Mouse (Mus musculus) testis, postnatal 14 days (tissue): ENCODE results near the gene Naa50.
A peak's percentile ranks its signal among the peaks of the same experiment; 100 is the strongest.

Source experiments
- DNase-seq: peaks from one replicate; pipeline ENCODE4 v3.0.0; 2021; ENCODE audit warnings: low spot score

Gene Naa50

DNA sequence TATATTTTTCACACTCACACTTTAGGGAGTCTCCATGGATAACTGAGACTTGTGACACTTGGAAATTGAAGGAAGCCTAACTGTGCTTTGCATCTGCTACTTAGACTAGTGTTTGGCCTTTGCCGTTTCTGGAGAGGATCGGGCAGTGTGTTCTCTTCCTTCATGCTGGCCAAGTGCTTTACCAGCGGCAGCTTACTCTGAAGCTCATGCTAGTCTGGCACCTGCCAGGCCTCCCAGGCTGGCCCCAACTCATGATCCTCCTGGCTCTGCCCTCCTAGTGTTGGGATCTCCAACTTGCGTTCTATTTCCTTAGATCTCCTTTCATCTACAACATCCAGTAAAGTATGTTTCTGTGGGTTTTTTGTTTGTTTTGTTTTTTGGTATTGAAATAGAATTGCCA, 60.5 kb downstream of the Naa50 start:
- DNase-seq = no peak

DNA sequence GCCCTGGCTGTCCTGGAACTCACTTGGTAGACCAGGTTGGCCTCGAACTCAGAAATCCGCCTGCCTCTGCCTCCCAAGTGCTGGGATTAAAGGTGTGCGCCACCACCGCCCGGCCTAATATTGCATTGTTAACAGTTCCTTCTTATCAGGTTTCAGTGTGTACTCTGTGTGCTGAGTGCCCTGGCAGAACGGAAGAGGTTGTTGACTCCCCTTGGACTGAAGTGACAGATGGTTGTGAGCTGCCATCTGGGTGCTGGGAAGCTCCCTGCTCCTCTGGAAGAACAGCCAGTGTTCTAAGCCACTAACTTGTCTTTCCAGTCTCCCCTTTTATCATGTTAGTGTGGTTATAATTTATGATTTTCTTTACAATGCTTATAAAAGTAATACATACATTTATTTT, 64.7 kb downstream of the Naa50 start:
- peak; percentile 9 for DNase-seq

DNA sequence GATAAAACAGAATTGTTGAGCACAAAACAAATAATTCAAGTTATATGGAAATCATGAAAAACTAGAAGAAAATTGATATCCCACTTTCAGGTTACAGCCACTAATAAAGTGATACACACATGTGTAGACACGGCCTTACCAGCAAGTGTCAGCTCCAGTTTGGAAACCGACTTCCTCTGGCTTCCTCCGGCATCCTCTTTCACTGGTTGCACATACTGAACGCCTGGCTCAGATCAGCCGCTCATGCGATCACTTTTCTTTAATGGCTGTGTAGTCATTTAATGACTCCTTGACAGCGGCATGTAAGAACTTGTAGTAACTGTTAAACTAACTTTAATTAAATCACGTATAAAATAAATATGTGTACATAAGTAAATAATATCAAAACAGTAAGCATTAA, 66.3 kb downstream of the Naa50 start:
- DNase-seq = no peak

DNA sequence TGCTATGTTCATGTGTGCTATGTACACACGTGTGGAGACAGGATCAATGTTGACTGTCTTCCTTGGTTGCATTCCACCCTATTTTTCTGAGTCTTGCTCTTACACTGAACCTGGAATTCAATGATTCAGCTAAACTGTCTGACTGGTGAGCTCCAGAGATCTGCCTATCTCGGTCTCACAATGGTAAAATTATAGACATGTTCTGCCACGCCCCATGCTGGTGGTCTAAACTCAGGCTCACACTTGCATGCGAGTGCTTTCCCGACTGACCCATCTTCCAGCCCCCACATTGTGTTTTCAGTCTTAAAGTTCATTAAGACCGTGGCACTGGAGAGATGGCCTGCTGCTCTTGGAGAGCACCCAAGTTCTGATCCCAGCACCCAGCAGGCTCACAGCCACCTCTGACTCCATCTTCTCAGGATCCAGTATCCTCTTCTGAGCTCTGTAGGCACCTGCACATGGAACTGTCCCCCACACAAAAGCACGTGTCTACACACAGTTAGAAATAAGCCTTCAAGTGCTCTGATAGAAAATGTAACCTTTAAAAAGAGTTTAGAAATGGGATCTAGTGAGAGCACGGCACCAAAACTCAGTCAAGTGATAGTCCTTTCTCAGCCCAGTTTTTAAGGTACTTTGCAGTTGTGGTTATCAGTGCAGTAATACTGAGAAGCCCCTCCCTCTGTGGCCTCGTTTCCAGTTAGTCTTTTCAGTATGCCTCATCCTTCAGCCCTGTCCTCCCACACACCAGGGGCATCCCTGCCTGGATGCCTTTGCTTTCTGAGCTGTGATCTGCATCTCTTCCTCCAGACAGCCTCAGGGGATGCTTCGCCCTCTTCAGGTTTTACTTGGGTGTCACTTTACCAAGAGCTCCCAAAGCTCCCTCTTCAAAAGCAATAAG, 70.8 kb downstream of the Naa50 start:
- DNase-seq = no peak

DNA sequence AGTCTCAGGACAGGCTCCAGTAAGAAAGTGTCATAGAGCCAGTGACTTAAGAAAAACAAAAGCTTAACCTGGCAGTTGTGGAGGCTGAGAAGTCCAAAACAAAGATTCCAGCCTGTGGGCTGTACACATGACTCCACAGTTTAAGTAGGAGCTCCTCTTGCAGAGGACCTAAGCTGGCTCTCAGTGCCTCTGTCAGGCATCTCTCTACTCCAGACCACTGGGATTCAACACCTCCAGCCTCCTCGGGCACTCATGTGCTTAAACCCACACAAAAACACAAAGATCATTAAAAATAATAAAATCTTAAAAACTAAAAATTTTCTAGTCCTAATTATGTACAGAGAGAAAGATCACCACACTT, 71.4 kb downstream of the Naa50 start:
- DNase-seq = no peak

DNA sequence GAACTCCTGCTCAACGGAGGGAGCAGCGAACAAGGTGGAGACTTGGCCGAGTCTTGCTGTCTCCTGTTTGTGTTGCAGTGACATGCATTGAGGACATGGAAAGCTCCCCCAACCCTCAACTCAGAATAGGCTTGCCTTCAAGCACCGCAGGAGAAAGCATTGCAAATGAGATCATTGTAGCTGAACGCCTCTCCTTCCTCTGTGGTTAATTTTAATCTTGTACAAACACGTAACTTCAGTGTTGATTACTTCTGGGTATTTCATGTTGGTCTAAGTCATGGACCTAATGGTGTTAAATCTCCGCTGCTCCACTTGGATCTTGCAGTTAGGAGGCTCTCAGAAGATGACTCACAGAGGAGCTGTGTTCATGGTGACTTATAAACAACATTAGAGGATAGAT, 73.1 kb downstream of the Naa50 start:
- no peak for DNase-seq
